Mouse (Mus musculus): ENCODE data around the gene Dnaaf5. TPM values are rescaled to one million over a fixed set of nuclear protein-coding genes. Genes with fewer than 3 reads are reported as not detected.

The Dnaaf5 gene
- polyA plus RNA-seq, 1 experiment from 2014 or later, result 6.8 TPM

- Histone ChIP-seq H3K4me2 (ENCODE audit: low read depth, low read length) (no peak overlapping the region), H3K27me3 (ENCODE audit: control insufficient read depth, insufficient read depth, low read length) (no peaks in the 10 kb centered on the region), H3K36me3 (replicated peaks; ENCODE audit: control insufficient read depth, insufficient read depth, low read depth, low read length) (no peaks in the 10 kb centered on the region), H3K4me3 (ENCODE audit: low read depth, low read length) (no peak overlapping the region), H3K4me1 (ENCODE audit: control insufficient read depth, insufficient read depth, low read length) (peaks cover 2% of the 10 kb centered on the region; the same call in 1 of the 2 replicates), H3K9me3 (replicated peaks; ENCODE audit: control insufficient read depth, low read length) (no peaks in the 10 kb centered on the region), H3K27ac (replicated peaks; ENCODE audit: low read depth, low read length) (no peak overlapping the region), H3K9ac (replicated peaks; ENCODE audit: low read length) (no peak overlapping the region)
- DNase-seq (ENCODE audit: low spot score), result no peak
- WGBS, result 87% methylated on average over 5 of the region's 5 CpGs
- ATAC-seq (replicated peaks; ENCODE audit: insufficient number of reproducible peaks, low FRiP score, low TSS enrichment, low read depth), result no peak
Measured at GRCm38 (mm10) chr5:139203312-139203711, 53.3 kb downstream of the Dnaaf5 start.

- 55% methylated on average over 4 of the region's 4 CpGs for WGBS
- ATAC-seq (replicated peaks; ENCODE audit: insufficient number of reproducible peaks, low FRiP score, low TSS enrichment, low read depth), result no peak
- H3K9ac ChIP-seq (replicated peaks; ENCODE audit: low read length), result no peak overlapping the region
Measured at GRCm38 (mm10) chr5:139206081-139206480, 56.1 kb downstream of the Dnaaf5 start.

DNA sequence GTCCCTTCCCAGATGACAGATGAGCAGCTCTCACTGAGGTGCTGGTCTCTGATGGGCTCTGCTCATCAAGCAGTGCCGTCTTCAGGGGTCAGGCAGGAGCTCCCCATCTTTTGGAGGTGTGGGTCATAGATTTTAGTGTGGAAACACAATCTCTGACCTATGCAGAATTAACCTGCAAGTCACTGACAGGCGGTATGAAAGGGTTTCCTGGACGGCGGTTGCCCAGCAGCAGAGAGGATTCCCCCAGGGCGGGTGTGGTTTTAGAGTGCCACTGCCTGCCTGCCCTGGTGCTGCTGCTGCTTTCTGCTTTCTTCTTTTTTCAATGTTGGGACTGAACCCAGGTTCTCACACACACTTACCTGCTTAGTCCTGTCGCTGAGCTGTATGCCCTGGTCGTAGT lies 56.5 kb downstream of the Dnaaf5 start:
- DNase-seq (ENCODE audit: low spot score) (no peak), ATAC-seq (replicated peaks; ENCODE audit: insufficient number of reproducible peaks, low FRiP score, low TSS enrichment, low read depth) (no peak)
- Histone ChIP-seq H3K9me3 (replicated peaks; ENCODE audit: control insufficient read depth, low read length) (no peaks in the 10 kb centered on the region), H3K36me3 (replicated peaks; ENCODE audit: control insufficient read depth, insufficient read depth, low read depth, low read length) (no peaks in the 10 kb centered on the region; the same call in 1 of the 2 replicates), H3K4me1 (ENCODE audit: control insufficient read depth, insufficient read depth, low read length) (no peaks in the 10 kb centered on the region), H3K27ac (replicated peaks; ENCODE audit: low read depth, low read length) (no peak overlapping the region), H3K4me3 (ENCODE audit: low read depth, low read length) (no peak overlapping the region), H3K27me3 (ENCODE audit: control insufficient read depth, insufficient read depth, low read length) (no peaks in the 10 kb centered on the region), H3K9ac (replicated peaks; ENCODE audit: low read length) (no peak overlapping the region), H3K4me2 (ENCODE audit: low read depth, low read length) (no peak overlapping the region)
- WGBS, result 66% methylated on average over 7 of the region's 7 CpGs

More at GRCm38 (mm10) chr5:139206081-139206480, 56.1 kb downstream of the Dnaaf5 start:
- Histone ChIP-seq H3K4me2 (ENCODE audit: low read depth, low read length) (no peak overlapping the region), H3K4me1 (ENCODE audit: control insufficient read depth, insufficient read depth, low read length) (peaks cover 2% of the 10 kb centered on the region; the same call in 1 of the 2 replicates), H3K27ac (replicated peaks; ENCODE audit: low read depth, low read length) (no peak overlapping the region), H3K36me3 (replicated peaks; ENCODE audit: control insufficient read depth, insufficient read depth, low read depth, low read length) (no peaks in the 10 kb centered on the region; the same call in 1 of the 2 replicates), H3K27me3 (ENCODE audit: control insufficient read depth, insufficient read depth, low read length) (no peaks in the 10 kb centered on the region), H3K4me3 (ENCODE audit: low read depth, low read length) (no peak overlapping the region), H3K9me3 (replicated peaks; ENCODE audit: control insufficient read depth, low read length) (no peaks in the 10 kb centered on the region)
- no peak for DNase-seq (ENCODE audit: low spot score)

DNA sequence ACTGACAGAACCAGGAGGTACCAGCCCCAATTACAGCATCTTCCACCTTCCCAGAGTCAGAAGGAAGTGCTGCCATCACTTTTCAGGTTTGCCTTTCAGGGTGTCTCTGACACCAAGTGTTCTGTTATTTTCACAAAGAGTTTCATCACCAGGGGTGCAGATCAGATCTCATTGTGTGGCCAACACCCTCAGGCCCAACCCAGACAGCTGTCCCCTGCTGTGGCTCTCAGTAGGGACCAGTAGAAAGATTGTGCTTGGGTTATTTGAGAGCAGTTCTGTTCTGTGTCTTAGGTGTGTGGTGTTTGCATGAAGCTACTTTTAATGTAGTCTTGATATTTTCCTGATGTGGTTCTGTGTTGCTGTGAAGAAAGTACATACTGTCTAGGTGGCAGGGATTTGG lies 58.2 kb downstream of the Dnaaf5 start:
- H3K4me3 ChIP-seq (ENCODE audit: low read depth, low read length), result no peak overlapping the region
- DNase-seq (ENCODE audit: low spot score) (no peak), ATAC-seq (replicated peaks; ENCODE audit: insufficient number of reproducible peaks, low FRiP score, low TSS enrichment, low read depth) (no peak)
- H3K4me1 ChIP-seq (ENCODE audit: control insufficient read depth, insufficient read depth, low read length), result no peaks in the 10 kb centered on the region
- no peaks in the 10 kb centered on the region for H3K9me3 ChIP-seq (replicated peaks; ENCODE audit: control insufficient read depth, low read length)
- no peaks in the 10 kb centered on the region for H3K27me3 ChIP-seq (ENCODE audit: control insufficient read depth, insufficient read depth, low read length)
- H3K27ac ChIP-seq (replicated peaks; ENCODE audit: low read depth, low read length), result no peak overlapping the region
- no peaks in the 10 kb centered on the region; the same call in 1 of the 2 replicates for H3K36me3 ChIP-seq (replicated peaks; ENCODE audit: control insufficient read depth, insufficient read depth, low read depth, low read length)
- no peak overlapping the region for H3K9ac ChIP-seq (replicated peaks; ENCODE audit: low read length)
- no peak overlapping the region for H3K4me2 ChIP-seq (ENCODE audit: low read depth, low read length)

DNA sequence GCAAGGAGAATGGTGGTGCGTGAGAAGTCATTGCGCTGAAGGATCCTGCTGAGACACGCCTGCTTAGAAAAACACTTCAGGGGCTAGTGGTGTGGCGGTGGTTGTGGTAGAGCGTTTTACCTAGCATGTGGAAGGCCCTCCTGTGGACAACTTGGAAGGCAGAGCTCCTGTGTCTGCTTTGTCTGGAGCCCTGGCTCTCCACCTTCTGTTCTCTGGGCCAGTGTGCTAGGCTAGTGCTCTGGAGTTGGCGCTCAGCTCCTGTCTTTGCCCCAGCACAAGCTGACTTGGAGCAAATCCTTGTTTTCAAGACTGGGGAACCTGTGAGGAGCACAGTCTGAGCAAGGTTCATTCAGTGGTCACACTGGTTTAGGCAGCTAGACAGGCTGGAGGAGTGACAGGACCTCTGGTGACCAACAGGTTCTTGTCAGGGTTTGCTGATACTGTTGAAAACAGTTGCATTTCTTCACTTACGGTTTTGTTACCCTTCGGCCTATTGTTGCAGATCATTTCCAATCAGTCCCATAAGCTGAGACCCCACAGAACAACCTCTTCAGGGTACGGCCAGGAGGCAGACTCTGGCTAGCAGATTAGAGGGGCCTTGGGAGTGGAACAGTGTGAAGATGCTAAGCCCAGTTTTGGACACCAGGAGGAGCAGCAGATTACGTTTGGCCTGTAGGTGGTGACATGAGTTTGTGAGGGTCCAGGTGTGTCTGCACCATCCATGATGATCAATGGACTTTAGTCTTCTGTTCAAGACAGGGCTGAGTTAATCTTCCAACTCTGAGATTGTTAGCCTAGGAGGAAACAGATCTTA lies 59.1 kb downstream of the Dnaaf5 start:
- Histone ChIP-seq H3K27me3 (ENCODE audit: control insufficient read depth, insufficient read depth, low read length) (no peaks in the 10 kb centered on the region), H3K36me3 (replicated peaks; ENCODE audit: control insufficient read depth, insufficient read depth, low read depth, low read length) (no peaks in the 10 kb centered on the region; the same call in 1 of the 2 replicates), H3K4me2 (ENCODE audit: low read depth, low read length) (no peak overlapping the region), H3K4me1 (ENCODE audit: control insufficient read depth, insufficient read depth, low read length) (no peaks in the 10 kb centered on the region), H3K27ac (replicated peaks; ENCODE audit: low read depth, low read length) (no peak overlapping the region), H3K4me3 (ENCODE audit: low read depth, low read length) (no peak overlapping the region), H3K9me3 (replicated peaks; ENCODE audit: control insufficient read depth, low read length) (no peaks in the 10 kb centered on the region), H3K9ac (replicated peaks; ENCODE audit: low read length) (no peak overlapping the region)
- no peak for ATAC-seq (replicated peaks; ENCODE audit: insufficient number of reproducible peaks, low FRiP score, low TSS enrichment, low read depth)
- 88% methylated on average over 10 of the region's 10 CpGs for WGBS
- no peak for DNase-seq (ENCODE audit: low spot score)

GRCm38 (mm10) chr5:139209685-139210026 lies 59.6 kb downstream of the Dnaaf5 start:
- no peak overlapping the region for H3K9ac ChIP-seq (replicated peaks; ENCODE audit: low read length)
- no peak for DNase-seq (ENCODE audit: low spot score)
- H3K27ac ChIP-seq (replicated peaks; ENCODE audit: low read depth, low read length), result no peak overlapping the region
- H3K4me3 ChIP-seq (ENCODE audit: low read depth, low read length), result no peak overlapping the region
- H3K9me3 ChIP-seq (replicated peaks; ENCODE audit: control insufficient read depth, low read length), result no peaks in the 10 kb centered on the region
- ATAC-seq (replicated peaks; ENCODE audit: insufficient number of reproducible peaks, low FRiP score, low TSS enrichment, low read depth), result no peak
- no peaks in the 10 kb centered on the region for H3K4me1 ChIP-seq (ENCODE audit: control insufficient read depth, insufficient read depth, low read length)
- no peaks in the 10 kb centered on the region; the same call in 1 of the 2 replicates for H3K36me3 ChIP-seq (replicated peaks; ENCODE audit: control insufficient read depth, insufficient read depth, low read depth, low read length)
- H3K27me3 ChIP-seq (ENCODE audit: control insufficient read depth, insufficient read depth, low read length), result no peaks in the 10 kb centered on the region
- WGBS, result 94% methylated on average over 7 of the region's 7 CpGs
- no peak overlapping the region for H3K4me2 ChIP-seq (ENCODE audit: low read depth, low read length)

- no peak overlapping the region for H3K4me3 ChIP-seq (ENCODE audit: low read depth, low read length)
- no peaks in the 10 kb centered on the region for H3K4me1 ChIP-seq (ENCODE audit: control insufficient read depth, insufficient read depth, low read length)
- ATAC-seq (replicated peaks; ENCODE audit: insufficient number of reproducible peaks, low FRiP score, low TSS enrichment, low read depth) (no peak), DNase-seq (ENCODE audit: low spot score) (no peak)
- H3K27me3 ChIP-seq (ENCODE audit: control insufficient read depth, insufficient read depth, low read length), result no peaks in the 10 kb centered on the region
- H3K27ac ChIP-seq (replicated peaks; ENCODE audit: low read depth, low read length), result no peak overlapping the region
- 95% methylated on average over 11 of the region's 11 CpGs for WGBS
- no peak overlapping the region for H3K9ac ChIP-seq (replicated peaks; ENCODE audit: low read length)
- no peak overlapping the region for H3K4me2 ChIP-seq (ENCODE audit: low read depth, low read length)
- no peaks in the 10 kb centered on the region; the same call in none of the 2 replicates for H3K36me3 ChIP-seq (replicated peaks; ENCODE audit: control insufficient read depth, insufficient read depth, low read depth, low read length)
- H3K9me3 ChIP-seq (replicated peaks; ENCODE audit: control insufficient read depth, low read length), result no peaks in the 10 kb centered on the region
Measured at GRCm38 (mm10) chr5:139211737-139212385, 61.8 kb downstream of the Dnaaf5 start.

DNA sequence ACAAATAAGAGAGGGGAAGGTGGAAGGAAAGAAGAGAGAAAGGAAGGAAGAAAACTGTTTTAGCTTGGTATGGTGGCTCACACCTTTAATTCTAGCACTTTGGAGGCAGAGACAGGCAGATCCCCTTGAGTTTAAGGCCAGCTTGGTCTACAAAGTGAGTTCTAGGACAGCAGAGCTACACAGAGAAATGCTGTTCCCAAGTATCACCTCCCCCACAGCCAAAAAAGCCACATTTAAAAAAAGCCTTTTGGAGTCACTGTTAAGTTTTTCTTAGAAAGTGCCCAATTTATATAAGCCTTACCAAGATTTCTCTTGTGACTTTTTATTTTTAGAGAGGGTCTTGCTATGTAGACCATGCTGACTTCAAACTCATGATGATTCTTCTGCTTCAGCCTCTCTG lies 64.3 kb downstream of the Dnaaf5 start:
- no peak overlapping the region for H3K4me2 ChIP-seq (ENCODE audit: low read depth, low read length)
- H3K27ac ChIP-seq (replicated peaks; ENCODE audit: low read depth, low read length), result no peak overlapping the region
- no peaks in the 10 kb centered on the region; the same call in none of the 2 replicates for H3K36me3 ChIP-seq (replicated peaks; ENCODE audit: control insufficient read depth, insufficient read depth, low read depth, low read length)
- no peak overlapping the region for H3K4me3 ChIP-seq (ENCODE audit: low read depth, low read length)
- no peaks in the 10 kb centered on the region for H3K27me3 ChIP-seq (ENCODE audit: control insufficient read depth, insufficient read depth, low read length)
- no peak overlapping the region for H3K9ac ChIP-seq (replicated peaks; ENCODE audit: low read length)
- ATAC-seq (replicated peaks; ENCODE audit: insufficient number of reproducible peaks, low FRiP score, low TSS enrichment, low read depth), result no peak
- DNase-seq (ENCODE audit: low spot score), result no peak
- no peaks in the 10 kb centered on the region for H3K9me3 ChIP-seq (replicated peaks; ENCODE audit: control insufficient read depth, low read length)
- no peaks in the 10 kb centered on the region for H3K4me1 ChIP-seq (ENCODE audit: control insufficient read depth, insufficient read depth, low read length)

Data from embryonic facial prominence, embryonic 11.5 days (tissue).